Mouse (Mus musculus) small intestine, adult 2 months (tissue): ENCODE measurements at regions not wholly inside any gene's neighbourhood (a gene's known extent, or its start where the extent isn't known, plus 50 kb on each side); places are given as distances from the start of the nearest gene placed in this dataset.

Experiments used
- H3K27ac ChIP-seq: fragments of 200-500 bp; 2 replicates; pipeline ENCODE4 v1.5.1; 2012; ENCODE audit warnings: low read depth, low read length, control low read depth, inconsistent platforms; ENCODE audit not compliant: insufficient read depth
- H3K27me3 ChIP-seq: fragments of 200-500 bp; 2 replicates; pipeline ENCODE4 v1.6.1; 2012; ENCODE audit warnings: mild to moderate bottlenecking, moderate library complexity, low read length, inconsistent platforms; ENCODE audit not compliant: control insufficient read depth, insufficient read depth
- H3K36me3 ChIP-seq: fragments of 200-500 bp; 2 replicates; pipeline ENCODE4 v1.6.1; 2012; ENCODE audit warnings: mild to moderate bottlenecking, low read length, control low read depth, inconsistent platforms; ENCODE audit not compliant: control insufficient read depth, insufficient read depth
- H3K4me1 ChIP-seq: fragments of 200-500 bp; 2 replicates; pipeline ENCODE4 v1.6.1; 2012; ENCODE audit warnings: low read length, inconsistent platforms, mixed read lengths; ENCODE audit not compliant: control insufficient read depth, insufficient read depth, insufficient read length
- H3K4me3 ChIP-seq: fragments of 200-500 bp; 2 replicates; pipeline ENCODE4 v1.5.1; 2012; ENCODE audit warnings: low read depth, mild to moderate bottlenecking, control low read depth, inconsistent platforms, low read length, moderate library complexity
- CTCF ChIP-seq: fragments of 200-500 bp; IDR thresholded peaks from 2 replicates; pipeline ENCODE4 v1.5.1; 2012; ENCODE audit warnings: low read depth, mild to moderate bottlenecking, control low read depth, inconsistent platforms, low read length, moderate library complexity, mixed read lengths; ENCODE audit not compliant: insufficient replicate concordance, insufficient read length; ENCODE audit errors: extremely low read depth
- POLR2A ChIP-seq: fragments of 200-500 bp; IDR thresholded peaks from 2 replicates; pipeline ENCODE4 v1.6.1; 2012; ENCODE audit warnings: low read depth, mild to moderate bottlenecking, control low read depth, inconsistent platforms, low read length, moderate library complexity
- WGBS: fragments of 180-500 bp; shearing (Covaris S2); methylation state at CpG from one replicate; pipeline ENCODE4 v1.1.7; 2018; 5-methylcytosine and 5-hydroxymethylcytosine counted together

GRCm38 (mm10) chr13:102294451-102294850, 398.9 kb upstream of the Cd180 start:
- TF ChIP-seq CTCF, result no peak
- TF ChIP-seq POLR2A, result no peak
- 89% methylated on average over 2 of the region's 2 CpGs for WGBS
- Histone ChIP-seq H3K36me3 (no peaks in the 10 kb centered on the region), H3K27me3 (no peaks in the 10 kb centered on the region), H3K27ac (no peak overlapping the region), H3K4me3 (no peak overlapping the region), H3K4me1 (no peaks in the 10 kb centered on the region)

DNA sequence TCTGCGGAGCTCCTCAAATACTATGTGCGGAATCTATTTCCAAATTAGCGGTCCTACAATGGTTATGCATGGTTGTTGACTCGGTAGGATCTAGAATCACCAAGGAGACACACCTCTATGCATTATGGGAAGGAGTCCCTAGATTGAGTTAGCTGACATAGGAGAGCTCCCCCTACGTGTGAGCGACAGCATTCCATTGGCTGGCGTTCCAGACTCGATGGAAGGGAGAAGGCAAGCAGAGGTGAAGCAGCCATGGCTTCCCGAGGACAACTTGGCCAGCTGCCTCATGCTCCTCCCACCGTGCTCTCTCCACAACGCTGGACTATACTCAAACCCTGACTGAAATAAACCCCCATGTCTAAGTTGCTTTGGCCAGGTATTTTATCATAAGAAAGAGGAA, 398.3 kb upstream of the Cd180 start:
- 88% methylated on average over 11 of the region's 11 CpGs for WGBS
- TF ChIP-seq POLR2A, result no peak
- TF ChIP-seq CTCF, result no peak

DNA sequence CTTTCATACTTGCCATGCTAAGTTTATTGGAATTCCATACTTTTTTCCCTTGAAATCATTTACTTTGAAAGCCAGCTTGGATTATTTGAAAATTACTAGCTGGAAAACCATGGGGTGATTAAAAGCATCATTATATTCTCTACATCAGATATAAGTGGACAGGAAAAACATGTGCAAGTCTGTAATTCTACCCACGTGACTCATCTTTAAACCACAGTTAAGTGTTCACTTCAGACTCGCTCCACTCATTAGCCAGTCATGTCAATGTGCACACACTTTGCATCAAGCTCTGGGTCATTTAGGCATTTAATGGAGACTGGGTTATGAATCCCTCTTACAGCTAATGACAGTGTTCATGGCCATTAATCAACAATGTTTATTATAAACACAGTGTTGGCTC, 385.4 kb upstream of the Cd180 start:
- H3K4me1 ChIP-seq, result no peaks in the 10 kb centered on the region
- 81% methylated on average over 2 of the region's 2 CpGs for WGBS
- H3K27ac ChIP-seq, result no peak overlapping the region
- no peaks in the 10 kb centered on the region for H3K36me3 ChIP-seq
- no peak overlapping the region for H3K4me3 ChIP-seq
- no peaks in the 10 kb centered on the region for H3K27me3 ChIP-seq
- TF ChIP-seq CTCF, result no peak
- no peak for TF ChIP-seq POLR2A

More for the DNA sequence above, 398.3 kb upstream of the Cd180 start:
- H3K36me3 ChIP-seq, result no peaks in the 10 kb centered on the region
- no peaks in the 10 kb centered on the region for H3K27me3 ChIP-seq
- H3K27ac ChIP-seq, result no peak overlapping the region
- H3K4me1 ChIP-seq, result no peaks in the 10 kb centered on the region
- H3K4me3 ChIP-seq, result no peak overlapping the region

DNA sequence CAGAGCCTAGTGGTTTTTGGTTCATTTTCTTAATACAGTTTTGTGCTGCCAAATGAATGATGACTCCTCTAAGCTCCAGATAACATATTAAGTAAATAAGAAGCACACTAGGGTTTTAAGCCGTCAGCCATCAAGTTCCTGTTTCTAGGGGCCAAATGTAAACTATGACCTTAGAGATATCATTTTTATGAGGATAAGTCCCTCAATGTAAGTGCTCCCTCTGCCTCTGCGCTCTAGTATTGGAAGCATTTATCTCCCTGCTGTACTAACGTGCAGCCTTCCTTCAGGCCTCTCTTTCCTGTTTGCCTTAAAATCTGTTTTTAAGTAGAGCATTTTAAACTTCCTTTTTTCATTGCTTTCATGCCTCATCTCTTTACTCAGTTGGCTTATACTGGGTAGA, 381.3 kb upstream of the Cd180 start:
- 11% methylated on average over 3 of the region's 3 CpGs for WGBS

GRCm38 (mm10) chr13:102315921-102316692, 377.3 kb upstream of the Cd180 start:
- Histone ChIP-seq H3K4me1 (no peaks in the 10 kb centered on the region), H3K27ac (no peak overlapping the region), H3K4me3 (no peak overlapping the region), H3K36me3 (no peaks in the 10 kb centered on the region), H3K27me3 (no peaks in the 10 kb centered on the region)
- WGBS, result 82% methylated on average over 3 of the region's 3 CpGs
- TF ChIP-seq POLR2A, result no peak

More for the DNA sequence above, 381.3 kb upstream of the Cd180 start:
- Histone ChIP-seq H3K4me3 (no peak overlapping the region), H3K27me3 (no peaks in the 10 kb centered on the region), H3K27ac (no peak overlapping the region), H3K4me1 (no peaks in the 10 kb centered on the region), H3K36me3 (no peaks in the 10 kb centered on the region)
- TF ChIP-seq CTCF (no peak), POLR2A (no peak)

DNA sequence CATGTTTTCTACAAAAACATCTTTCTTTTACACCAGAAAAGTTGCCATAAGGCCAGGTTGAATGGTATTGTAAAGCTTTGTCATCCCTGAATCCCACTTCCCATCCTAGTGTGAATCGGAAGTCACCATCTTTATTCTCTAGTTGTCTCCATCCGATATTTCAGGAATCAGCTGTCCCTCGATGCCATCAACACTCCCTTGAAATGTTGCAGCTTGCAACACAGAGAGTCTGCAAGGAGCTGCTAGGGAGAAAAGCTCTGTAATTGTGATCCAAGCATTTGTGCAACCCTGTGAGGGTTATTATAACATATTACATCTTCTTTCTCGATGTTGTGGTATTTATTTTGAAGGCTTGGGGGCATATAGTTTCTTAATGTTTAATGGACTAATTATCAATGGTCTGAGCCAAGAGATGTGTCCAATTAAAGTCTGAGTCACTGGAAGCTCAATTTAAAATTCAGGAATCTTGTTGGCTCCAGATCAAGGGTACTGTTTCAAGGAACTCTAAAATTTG, 374.4 kb upstream of the Cd180 start:
- Histone ChIP-seq H3K4me3 (no peak overlapping the region), H3K4me1 (no peaks in the 10 kb centered on the region), H3K27me3 (no peaks in the 10 kb centered on the region), H3K36me3 (no peaks in the 10 kb centered on the region), H3K27ac (no peak overlapping the region)
- no peak for TF ChIP-seq POLR2A
- TF ChIP-seq CTCF, result no peak
- 86% methylated on average over 4 of the region's 4 CpGs for WGBS

DNA sequence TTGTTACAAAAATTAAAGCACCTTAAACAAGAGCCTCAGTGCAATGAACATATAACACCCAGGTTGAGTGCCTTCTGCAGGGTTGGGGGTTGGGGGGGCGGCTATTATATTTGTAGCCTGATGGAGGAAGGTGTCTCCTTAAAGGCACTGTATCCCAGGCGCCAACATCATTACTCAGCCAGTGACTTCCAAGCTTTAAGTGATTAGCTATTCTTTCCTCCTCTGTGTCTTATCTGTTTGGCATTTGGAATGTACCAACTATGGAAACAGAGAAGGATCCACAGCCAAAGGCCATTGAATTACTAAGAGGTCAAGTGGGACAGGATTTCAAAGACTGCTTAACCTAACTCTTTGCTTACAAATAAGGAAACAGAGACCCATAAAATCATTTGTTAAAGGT, 373.9 kb upstream of the Cd180 start:
- TF ChIP-seq POLR2A (no peak), CTCF (no peak)
- 69% methylated on average over 2 of the region's 2 CpGs for WGBS

GRCm38 (mm10) chr13:102323876-102324275, 369.5 kb upstream of the Cd180 start:
- H3K4me3 ChIP-seq, result no peak overlapping the region
- WGBS, result 97% methylated on average over 3 of the region's 3 CpGs

More for the DNA sequence above, 373.9 kb upstream of the Cd180 start:
- no peaks in the 10 kb centered on the region for H3K36me3 ChIP-seq
- no peaks in the 10 kb centered on the region for H3K27me3 ChIP-seq
- H3K4me3 ChIP-seq, result no peak overlapping the region
- no peak overlapping the region for H3K27ac ChIP-seq
- H3K4me1 ChIP-seq, result no peaks in the 10 kb centered on the region

More at GRCm38 (mm10) chr13:102323876-102324275, 369.5 kb upstream of the Cd180 start:
- Histone ChIP-seq H3K27me3 (no peaks in the 10 kb centered on the region), H3K27ac (no peak overlapping the region), H3K4me1 (no peaks in the 10 kb centered on the region), H3K36me3 (no peaks in the 10 kb centered on the region)
- no peak for TF ChIP-seq CTCF
- TF ChIP-seq POLR2A, result no peak
